Mouse (Mus musculus) CD4-positive helper T cell, adult 2 months (primary cell): ENCODE results near the gene Cdadc1.

Source experiments
- DNase-seq: peaks from one replicate; pipeline ENCODE4 v3.0.0-alpha.2; 2012; ENCODE audit warnings: low read depth, missing footprints, low spot score

Gene Cdadc1

GRCm38 (mm10) chr14:59612920-59613625, 15.3 kb upstream of the Cdadc1 start:
- peak; percentile 34 for DNase-seq

DNA sequence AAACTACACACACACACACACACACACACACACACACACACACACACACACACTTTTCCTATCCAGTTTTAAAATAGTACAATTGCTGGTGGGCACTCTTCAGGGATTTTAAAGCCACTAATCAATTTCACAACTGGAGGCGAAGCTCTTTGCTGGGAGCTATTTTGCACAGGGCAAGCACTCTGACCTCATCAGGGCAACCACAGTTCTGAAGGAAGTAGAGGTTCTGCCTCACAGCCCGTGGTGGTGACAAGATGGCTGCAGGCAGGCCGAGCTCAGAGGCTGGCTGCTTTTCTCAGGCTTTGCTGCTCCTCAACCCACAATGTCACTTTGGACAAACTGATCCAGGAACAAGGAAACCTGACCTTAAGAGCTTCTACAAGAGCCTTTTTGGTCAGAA, 9.3 kb upstream of the Cdadc1 start:
- no peak for DNase-seq

GRCm38 (mm10) chr14:59605671-59606353, 8.1 kb upstream of the Cdadc1 start:
- DNase-seq = peak; percentile 56

DNA sequence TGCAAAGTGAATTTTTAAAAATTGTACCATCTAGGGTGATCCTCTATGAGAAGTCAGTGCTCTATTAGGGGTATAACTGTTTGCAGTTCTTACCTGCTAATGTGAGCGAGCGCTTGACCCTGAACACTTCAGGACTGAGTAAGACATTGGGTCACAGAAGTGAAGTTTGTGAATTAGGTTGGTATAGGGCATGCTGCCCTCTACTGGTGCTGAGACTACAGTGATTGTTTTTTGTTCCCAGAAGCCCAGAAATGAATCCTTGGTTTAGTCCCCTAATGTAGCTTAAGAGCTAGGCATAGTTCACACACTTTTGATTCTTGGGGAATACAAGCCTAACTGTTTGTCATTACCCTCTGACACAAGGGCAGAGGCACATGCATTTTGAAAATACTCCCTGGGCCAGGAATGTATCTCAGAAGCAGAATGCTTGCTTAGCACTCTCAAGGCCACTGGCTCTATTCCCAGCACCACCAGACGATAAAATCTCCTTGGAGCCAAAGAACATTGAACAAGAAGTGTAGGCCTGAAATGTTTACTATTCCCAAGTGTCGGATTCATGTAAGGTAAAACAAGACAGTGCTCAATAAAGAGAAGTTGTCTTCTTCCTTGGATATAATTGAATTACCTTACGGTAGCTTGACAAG, 6.4 kb upstream of the Cdadc1 start:
- peak; percentile 18 for DNase-seq

GRCm38 (mm10) chr14:59598260-59598627, 485 bp upstream of the Cdadc1 start:
- no peak for DNase-seq

DNA sequence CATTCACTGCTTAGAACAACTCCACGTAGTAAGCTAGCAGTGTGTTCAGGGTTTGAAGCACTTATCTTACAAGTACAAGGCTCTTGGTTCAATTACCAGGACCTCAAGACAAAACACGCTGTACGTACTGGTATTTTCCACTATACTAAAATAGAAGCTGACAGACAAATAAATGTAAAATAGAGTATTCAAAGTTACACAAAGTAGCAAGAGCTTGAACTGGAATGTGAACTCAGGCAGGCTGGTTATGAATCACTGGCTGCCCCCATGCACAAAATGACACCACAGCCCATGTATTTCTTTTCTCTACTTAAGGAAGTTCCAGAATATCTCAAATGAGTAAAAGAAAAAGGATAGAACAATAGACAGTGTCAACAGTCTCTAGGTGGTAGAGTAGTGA, 2.8 kb downstream of the Cdadc1 start:
- no peak for DNase-seq

DNA sequence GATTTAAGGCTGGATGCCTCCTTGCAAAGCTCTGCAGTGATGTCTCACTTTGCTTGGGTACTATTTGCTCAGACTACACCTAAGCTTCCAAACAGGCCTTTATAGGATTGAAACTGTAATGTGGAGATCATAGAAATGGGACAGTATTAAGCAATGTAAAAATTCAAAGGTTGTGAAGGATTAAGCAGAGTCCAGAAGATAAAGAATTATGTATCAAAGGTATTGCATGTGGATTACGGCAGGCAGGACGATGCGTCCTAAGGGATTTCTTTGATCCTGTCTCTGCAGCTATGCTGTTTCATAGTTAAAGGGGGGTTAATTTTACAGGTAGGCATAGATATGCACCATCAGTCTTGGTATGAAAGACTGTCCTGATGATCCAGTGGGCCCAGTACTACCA, 5.2 kb downstream of the Cdadc1 start:
- no peak for DNase-seq

- DNase-seq = no peak
These were observed 5.9 kb downstream of the Cdadc1 start for GRCm38 (mm10) chr14:59591901-59592300.

DNA sequence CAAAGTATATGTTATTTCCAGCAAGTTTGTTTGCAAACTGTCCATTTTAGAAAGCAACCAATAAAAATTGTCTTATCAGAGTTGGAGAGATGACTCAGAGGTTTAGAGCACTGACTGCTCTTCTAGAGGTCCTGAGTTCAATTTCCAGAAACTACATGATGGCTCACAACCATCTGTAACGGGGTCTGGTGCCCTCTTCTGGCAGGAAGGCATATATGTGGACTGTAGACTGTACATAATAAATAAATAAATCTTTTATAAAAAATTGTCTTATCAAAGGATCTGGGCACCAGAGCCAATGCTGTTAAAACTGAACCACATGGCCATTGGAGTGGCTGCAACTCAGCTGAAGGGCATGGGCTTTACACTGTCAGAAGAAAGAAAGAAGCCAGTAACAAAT, 7.1 kb downstream of the Cdadc1 start:
- peak; percentile 50 for DNase-seq

GRCm38 (mm10) chr14:59576385-59576784, 21.4 kb downstream of the Cdadc1 start:
- DNase-seq = no peak

- no peak for DNase-seq
These were observed 31.0 kb downstream of the Cdadc1 start for GRCm38 (mm10) chr14:59566756-59567155.

- no peak for DNase-seq
These were observed 39.9 kb downstream of the Cdadc1 start for GRCm38 (mm10) chr14:59557886-59558285.

- DNase-seq = no peak
These were observed 40.7 kb downstream of the Cdadc1 start for GRCm38 (mm10) chr14:59557071-59557470.

- DNase-seq = peak; percentile 69
These were observed 41.7 kb downstream of the Cdadc1 start for GRCm38 (mm10) chr14:59555928-59556531.

DNA sequence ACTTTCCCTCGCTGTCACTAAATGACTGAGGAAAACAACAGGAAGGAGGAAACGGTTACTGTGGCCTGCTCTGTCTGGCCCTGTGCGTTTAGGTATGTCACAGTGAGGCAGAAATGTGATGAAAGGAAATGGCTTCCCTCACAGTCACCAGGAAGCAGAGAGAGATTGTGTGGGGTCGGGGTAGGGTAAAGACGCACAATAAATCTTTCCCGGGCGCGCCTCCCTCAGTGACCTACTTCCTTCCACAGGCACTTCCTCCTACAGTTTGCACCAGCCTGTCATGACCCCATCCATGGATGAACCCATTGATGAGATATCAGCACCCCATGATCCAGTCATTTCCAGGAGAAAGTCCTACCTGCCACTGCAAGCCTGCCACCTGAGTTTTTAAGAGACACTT, 42.7 kb downstream of the Cdadc1 start:
- peak; percentile 18 for DNase-seq

DNA sequence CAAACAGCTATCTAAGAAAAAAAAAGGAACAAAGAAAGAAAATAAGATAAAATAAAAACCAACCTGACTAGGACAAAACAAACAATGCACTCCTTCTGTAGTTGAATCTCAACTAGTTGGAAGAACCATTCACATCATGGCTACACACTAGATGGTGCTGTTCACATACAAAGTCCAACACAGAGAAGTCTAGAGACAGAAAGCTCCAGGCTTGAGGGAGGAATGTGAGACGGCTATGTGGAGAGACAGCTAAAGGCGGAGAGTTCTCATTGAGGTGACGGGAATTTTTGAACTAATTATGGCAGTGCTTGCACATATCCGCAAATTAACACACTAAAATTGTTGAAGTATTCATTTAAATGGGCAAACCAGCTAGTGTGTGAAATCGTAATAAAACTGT, 43.7 kb downstream of the Cdadc1 start:
- DNase-seq = no peak

GRCm38 (mm10) chr14:59551956-59552355, 45.8 kb downstream of the Cdadc1 start:
- no peak for DNase-seq

GRCm38 (mm10) chr14:59550841-59551240, 46.9 kb downstream of the Cdadc1 start:
- DNase-seq = no peak

DNA sequence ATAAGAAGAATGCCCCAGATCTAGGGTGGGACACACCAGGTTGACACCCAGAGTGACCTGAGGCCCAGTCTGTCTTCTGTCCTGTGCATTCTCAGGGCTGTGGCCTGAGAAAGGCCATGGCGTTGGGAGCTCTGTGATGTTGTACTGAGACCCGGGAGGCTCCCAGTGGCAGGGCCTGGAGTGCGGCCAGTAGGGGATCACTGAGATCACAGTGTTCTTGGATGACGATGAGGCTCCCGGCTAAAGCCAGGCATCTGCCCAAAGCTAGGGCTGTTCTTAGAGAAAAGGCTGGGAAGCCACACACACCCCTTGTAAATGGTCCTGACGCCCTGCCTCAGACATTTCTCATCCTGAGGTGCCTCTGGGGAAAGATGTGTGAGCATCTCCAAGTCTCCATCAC, 48.7 kb downstream of the Cdadc1 start:
- no peak for DNase-seq

- no peak for DNase-seq
These were observed 49.2 kb downstream of the Cdadc1 start for GRCm38 (mm10) chr14:59548532-59548931.

DNA sequence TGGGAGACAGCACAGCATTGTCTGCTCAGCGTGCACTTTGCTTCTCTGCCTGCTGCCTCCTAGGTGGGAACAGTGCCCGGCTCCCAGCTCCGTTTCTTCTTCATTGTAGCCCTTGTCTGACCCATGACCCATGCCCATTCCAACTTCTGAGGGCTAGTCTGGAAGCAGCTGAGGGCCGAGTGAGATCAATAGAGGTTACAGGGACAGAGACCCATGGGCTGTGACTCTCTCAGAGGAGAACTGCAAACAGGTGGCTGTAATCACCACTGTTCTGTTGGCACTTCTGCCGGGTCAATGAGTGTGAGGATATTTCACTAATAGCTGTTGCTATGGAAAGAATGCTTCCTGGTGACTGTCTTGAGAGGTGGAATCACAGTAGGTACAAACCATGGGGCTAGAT, 50.2 kb downstream of the Cdadc1 start:
- no peak for DNase-seq

DNA sequence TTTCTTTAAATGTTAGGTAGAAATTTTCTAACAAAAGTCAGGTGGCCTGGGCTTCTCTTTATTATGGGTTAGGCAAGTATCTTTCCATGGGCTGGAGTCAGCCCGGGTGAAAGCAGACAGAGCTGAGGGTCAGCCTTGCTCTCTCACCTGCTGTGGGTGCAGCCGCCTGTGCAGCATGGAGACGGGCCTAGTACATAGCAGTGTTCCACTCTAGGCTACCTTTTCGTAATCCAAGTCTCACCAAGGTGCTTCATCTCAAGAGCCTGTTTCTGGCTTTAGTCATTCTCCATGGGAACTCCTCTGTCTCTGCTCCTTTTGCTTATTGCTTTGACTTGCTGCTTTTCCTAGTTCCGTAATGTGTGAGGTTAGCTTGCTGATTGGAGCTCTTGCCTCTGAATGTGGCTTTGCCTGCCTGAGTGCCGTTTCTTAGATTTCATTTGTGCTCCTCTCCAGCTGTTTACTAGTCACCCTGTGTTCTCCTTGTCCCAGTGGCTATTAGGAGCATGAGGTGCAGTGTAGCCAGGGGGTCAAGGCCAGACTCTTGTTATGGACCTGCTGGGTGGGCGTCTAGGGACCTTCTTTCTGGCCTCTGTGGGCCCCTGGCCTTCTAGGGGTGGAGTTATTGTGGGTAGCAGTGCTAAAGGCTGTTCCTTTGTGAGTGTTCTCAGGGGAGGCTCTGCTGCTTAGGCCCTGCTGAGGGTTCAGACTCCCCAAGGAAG, 51.4 kb downstream of the Cdadc1 start:
- DNase-seq = no peak
